Mouse (Mus musculus) lung, postnatal 25 days (tissue): ENCODE measurements around the gene Nkx6-1.

ENCODE experiments used
- DNase-seq: peaks from one replicate; pipeline ENCODE4 v3.0.0; 2022; ENCODE audit warnings: low spot score

Gene Nkx6-1

DNA sequence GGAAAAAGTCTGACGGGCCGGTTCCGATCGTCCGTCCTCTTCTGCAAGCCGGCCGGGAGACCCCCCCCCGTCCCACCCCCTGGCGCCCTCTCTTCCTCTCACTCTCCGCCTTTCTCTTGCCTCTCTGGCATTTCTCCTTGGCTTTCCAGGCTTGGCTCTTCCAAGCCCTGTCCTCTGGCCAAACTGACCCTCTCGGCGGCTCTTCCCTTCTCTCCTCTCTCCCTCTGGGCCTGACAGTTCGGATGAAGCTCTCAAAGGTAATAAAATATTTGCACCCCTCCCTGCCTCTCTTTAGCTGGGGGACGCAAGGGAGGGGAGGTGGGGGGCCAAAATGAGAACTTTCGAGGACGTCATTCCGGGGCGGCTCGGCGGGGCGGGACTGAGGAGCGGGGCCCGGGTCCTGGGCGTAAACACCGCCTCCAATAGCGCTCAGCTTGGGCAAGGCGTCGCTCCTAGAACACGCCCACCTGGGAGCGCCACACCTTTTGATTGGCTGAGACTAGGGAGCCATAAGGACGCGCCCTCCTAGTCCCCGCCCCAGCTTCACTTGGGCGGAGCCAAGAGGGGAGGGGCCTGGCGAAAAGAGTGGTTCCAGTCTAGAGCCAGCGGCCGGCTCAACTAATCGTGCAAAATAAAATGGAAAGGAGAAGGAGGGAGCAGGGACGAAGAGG is at the start of gene Nkx6-1:
Gene Nkx6-1 (minus strand): TSS at position 52 of the 671 bp plus-strand sequence.
- DNase-seq = peak; percentile 57

DNA sequence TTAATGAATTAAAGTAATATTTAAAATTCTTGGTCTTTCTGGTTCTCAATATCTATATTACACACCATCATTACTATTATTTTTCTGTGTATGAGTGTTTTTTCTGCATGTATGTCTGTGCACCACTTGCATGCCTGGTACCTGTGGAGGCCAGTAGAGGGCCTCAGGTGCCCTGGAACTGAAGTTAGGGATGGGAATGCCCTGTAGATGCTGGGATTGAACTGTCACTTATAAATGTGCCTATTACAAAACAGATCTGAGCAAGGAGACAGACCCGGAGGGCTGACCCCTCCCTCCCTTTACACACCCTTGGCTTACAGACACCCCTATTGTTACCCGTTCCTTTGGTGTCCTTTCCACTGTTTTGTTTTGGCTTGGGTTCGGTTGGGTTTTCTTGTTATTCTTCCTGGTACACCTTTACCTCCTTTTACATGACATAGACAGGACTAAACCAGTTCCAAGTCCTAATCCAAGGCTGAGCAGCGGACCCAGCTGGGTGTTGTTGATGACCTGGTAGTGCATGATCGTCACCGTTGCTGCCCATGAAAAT is 48.3 kb upstream of the Nkx6-1 start:
- no peak for DNase-seq

GRCm38 (mm10) chr5:101703374-101704260 is 38.8 kb upstream of the Nkx6-1 start:
- no peak for DNase-seq

GRCm38 (mm10) chr5:101702636-101703035 is 37.8 kb upstream of the Nkx6-1 start:
- DNase-seq = no peak

GRCm38 (mm10) chr5:101700607-101701006 is 35.8 kb upstream of the Nkx6-1 start:
- DNase-seq = peak; percentile 29

DNA sequence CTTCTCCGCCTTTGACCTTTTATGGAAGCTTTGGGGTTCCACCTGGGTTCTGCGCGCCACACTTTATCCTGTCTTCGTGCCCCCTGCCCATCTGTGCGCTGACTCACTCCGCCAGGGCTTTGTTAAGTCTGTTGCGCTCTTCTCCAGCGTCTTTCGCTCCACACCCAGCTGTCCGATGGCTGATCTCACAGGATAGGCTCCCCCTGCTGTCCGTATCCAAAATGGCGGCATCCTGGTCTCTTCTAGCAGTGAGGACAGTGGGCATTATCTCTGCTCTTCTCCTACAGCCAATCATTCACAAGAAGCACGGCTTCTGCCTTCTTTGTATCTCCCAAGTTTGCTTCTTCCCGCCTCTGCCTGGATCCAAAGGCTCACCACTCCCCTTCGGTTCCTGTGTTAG is 23.8 kb upstream of the Nkx6-1 start:
- no peak for DNase-seq

DNA sequence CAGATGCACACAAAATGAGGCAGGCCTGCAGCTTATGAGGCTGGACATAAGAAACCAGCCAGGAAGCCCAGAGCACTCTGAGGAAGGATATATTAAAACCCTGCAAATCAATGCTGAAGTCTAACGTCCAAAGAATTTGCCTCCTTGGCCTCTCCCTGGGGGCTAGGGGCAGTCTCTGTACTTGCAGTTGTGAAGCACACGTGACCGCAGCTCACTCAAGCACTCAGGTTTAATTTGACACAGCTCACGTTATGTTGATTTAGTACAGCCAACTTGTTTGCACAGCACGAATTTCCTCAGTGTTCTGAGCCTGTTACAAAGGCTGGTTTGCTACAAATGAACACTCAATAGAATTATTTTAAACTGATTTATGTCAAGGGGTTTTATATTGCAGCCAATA is 18.5 kb upstream of the Nkx6-1 start:
- DNase-seq = no peak

DNA sequence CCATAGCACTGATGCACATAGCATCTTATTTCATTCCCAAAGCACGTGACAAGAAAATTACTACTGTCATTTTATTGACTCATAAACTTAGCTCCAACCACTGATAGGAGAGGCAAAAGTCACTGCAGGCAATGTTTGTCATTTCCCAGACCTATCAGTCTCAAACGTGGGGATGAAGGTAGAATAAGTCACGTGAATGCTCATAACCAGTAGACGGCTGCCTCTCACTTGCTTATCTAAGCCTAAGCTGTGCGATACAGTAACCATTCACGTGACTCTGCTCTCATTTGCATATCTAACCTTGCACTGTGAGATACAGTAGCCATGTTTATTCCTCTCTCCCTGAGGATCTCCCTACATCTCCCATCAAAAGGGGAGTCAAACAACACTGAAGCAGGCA is 15.5 kb upstream of the Nkx6-1 start:
- DNase-seq = no peak

GRCm38 (mm10) chr5:101669381-101669780 is 4.6 kb upstream of the Nkx6-1 start:
- peak; percentile 41 for DNase-seq

GRCm38 (mm10) chr5:101668475-101668874 is 3.7 kb upstream of the Nkx6-1 start:
- no peak for DNase-seq

GRCm38 (mm10) chr5:101668028-101668427 is 3.2 kb upstream of the Nkx6-1 start:
- DNase-seq = no peak

GRCm38 (mm10) chr5:101667263-101667990 is 2.6 kb upstream of the Nkx6-1 start:
- DNase-seq = no peak

DNA sequence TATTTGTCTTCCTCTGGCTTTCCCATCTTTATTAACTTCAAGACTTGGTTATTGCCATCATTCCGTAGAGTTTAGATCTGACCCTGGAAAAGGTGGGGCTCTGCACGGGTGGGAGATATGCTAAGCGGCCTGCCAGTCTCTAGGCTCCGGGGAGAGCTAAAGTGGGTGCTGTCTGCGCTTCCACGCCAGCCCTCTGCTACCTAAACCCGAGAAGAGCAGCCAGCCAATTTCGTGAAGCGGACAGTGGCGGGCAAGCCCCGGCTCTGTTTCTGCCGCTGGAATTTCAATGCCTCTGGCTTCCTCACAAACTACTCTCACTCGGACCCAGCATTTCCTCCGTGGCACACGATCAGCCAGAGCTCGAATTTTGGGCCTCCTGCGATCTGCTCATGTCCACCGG is 1.9 kb upstream of the Nkx6-1 start:
- DNase-seq = no peak

GRCm38 (mm10) chr5:101666091-101666490 is 1.3 kb upstream of the Nkx6-1 start:
- DNase-seq = no peak

- no peak for DNase-seq
Measured at GRCm38 (mm10) chr5:101664423-101664921, 324 bp downstream of the Nkx6-1 start.

GRCm38 (mm10) chr5:101663621-101664422 is 974 bp downstream of the Nkx6-1 start:
- no peak for DNase-seq

DNA sequence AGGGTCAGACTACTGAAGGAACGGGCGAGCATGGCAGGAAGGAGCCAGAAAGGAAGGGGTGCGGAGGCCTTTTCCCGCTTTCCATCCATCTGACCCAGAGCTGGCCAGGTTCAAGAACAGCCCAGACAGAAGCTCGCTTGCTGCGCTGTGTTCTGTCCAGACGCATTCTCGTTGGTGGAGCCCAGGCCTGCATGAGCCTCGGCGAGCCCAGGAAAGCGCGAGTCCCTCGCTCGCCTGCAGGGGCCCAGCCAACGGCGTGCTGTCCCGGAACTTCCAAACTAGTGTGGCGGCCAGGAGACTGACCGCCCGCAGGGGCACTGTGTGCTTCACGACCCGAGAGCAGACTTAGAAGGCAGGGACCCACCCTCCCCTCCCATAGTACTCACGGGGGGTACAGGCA is 1.6 kb downstream of the Nkx6-1 start:
- no peak for DNase-seq

- DNase-seq = no peak
Measured at GRCm38 (mm10) chr5:101662485-101662884, 2.3 kb downstream of the Nkx6-1 start.

DNA sequence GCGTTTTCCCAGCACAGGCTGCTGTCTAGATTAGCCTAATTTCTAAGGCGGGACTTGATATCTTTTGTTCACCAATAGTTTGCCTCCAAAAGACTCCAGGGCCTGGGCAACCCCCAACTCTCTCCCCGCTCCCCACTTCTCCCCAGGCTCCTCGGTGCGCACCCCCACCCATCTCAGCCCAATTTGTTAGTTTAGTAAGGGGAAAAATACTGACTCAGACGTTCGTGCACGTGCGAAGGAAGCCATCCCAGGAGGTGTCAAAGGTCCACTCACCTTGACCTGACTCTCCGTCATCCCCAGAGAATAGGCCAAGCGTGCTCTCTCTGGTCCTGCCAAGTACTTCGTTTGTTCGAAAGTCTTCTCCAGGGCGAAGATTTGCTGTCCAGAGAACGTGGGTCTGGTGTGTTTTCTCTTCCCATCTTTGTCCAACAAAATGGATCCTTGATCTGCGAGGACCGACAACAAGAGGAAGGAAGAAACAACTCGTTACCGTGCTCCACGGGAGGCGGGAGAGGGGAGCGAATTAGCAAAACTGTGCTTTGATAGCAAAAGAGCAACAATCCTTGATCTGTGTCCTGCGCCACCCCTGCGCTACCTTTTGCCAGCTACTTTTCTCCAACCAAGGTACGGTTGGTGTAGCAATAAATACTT is 3.1 kb downstream of the Nkx6-1 start:
- no peak for DNase-seq

GRCm38 (mm10) chr5:101660666-101661065 is 4.1 kb downstream of the Nkx6-1 start:
- no peak for DNase-seq
